15 mouse cellular contexts compared by ENCODE assay signal in the genomic region with DNA sequence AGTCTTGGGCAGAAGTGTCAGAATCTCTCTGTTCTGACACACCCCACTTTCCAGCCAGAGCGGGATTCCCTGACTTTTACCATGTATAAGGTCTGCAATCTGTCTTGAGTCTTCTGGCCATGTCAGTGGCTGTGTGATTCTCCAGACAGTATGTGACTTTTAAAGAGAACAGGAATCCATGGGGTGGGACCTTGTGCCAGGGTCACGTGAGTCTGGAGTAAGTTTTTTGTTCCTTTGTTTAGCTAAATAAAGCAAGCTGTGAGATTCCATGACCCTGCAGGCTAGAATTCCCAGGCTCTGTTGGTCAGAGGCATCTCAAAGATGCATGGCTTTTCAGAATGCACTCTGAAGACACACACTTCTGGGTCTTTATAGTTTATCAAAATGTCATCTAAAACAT. TPM values are rescaled to one million over a fixed set of nuclear protein-coding genes. Genes with fewer than 3 reads are reported as not detected.
A peak's percentile ranks its signal among the peaks of the same experiment; 100 is the strongest.
DNase-seq lines count a peak whose midpoint lies in the region; ATAC-seq and TF ChIP-seq lines count a peak whose summit lies in the region.
"Had no signal": no experiment of that assay in that cellular context is flagged by ENCODE, and none has a peak within 500 bp of the region (broad histone marks: within the 10 kb centered on the region; RNA-seq: fewer than 3 reads in every experiment).

No protein-coding gene starts in this region.

- no peak for TF ChIP-seq CTCF in midbrain, postnatal 0 days (IDR thresholded peaks at IDR 0.05)

- peaks cover 62% of the 10 kb centered on the region for H3K4me1 ChIP-seq in forebrain, embryonic 10.5 days
- peaks cover 45% of the 10 kb centered on the region for H3K4me1 ChIP-seq in forebrain, embryonic 13.5 days
- H3K4me1 ChIP-seq in hindbrain, embryonic 11.5 days (replicated peaks; ENCODE audit: control insufficient read depth, insufficient read depth, low read length) = peaks cover 7% of the 10 kb centered on the region; the same call in 1 of the 2 replicates
- peaks cover 27% of the 10 kb centered on the region for H3K4me1 ChIP-seq in hindbrain, embryonic 13.5 days (replicated peaks)
- peaks cover 62% of the 10 kb centered on the region for H3K4me1 ChIP-seq in midbrain, embryonic 10.5 days
- H3K4me1 ChIP-seq in midbrain, postnatal 0 days (ENCODE audit: insufficient read depth, low read length) = no peaks in the 10 kb centered on the region
- H3K4me1 ChIP-seq in stomach, embryonic 16.5 days (ENCODE audit: control insufficient read depth, insufficient read depth, low read length) = peaks cover 36% of the 10 kb centered on the region

- H3K4me3 ChIP-seq in forebrain, embryonic 10.5 days = no peak overlapping the region
- H3K4me3 ChIP-seq in forebrain, embryonic 13.5 days = no peak overlapping the region
- no peak overlapping the region for H3K4me3 ChIP-seq in hindbrain, embryonic 11.5 days (ENCODE audit: low read depth, low read length)
- no peak overlapping the region for H3K4me3 ChIP-seq in hindbrain, embryonic 13.5 days
- no peak overlapping the region for H3K4me3 ChIP-seq in midbrain, embryonic 10.5 days
- H3K4me3 ChIP-seq in midbrain, postnatal 0 days (ENCODE audit: low read depth, low read length) = no peak overlapping the region
- H3K4me3 ChIP-seq in stomach, embryonic 16.5 days (replicated peaks; ENCODE audit: low read length) = no peak overlapping the region
- H3K4me3 ChIP-seq: forebrain, embryonic 12.5 days; midbrain, embryonic 13.5 days had no signal

- ATAC-seq in forebrain, embryonic 13.5 days = no peak
- no peak for ATAC-seq in hindbrain, embryonic 11.5 days (ENCODE audit: low FRiP score)
- no peak for ATAC-seq in hindbrain, embryonic 13.5 days (ENCODE audit: low FRiP score)
- no peak for ATAC-seq in midbrain, postnatal 0 days (ENCODE audit: low FRiP score)
- no peak for ATAC-seq in stomach, embryonic 16.5 days (ENCODE audit: insufficient read depth, low FRiP score)
- ATAC-seq: midbrain, embryonic 13.5 days had no signal

- 36% methylated on average over 2 of the region's 2 CpGs for WGBS in forebrain, embryonic 10.5 days
- WGBS in forebrain, embryonic 13.5 days = 40% methylated on average over 2 of the region's 2 CpGs
- whole genome bisulfite sequencing in hindbrain, embryonic 11.5 days = 7% methylated on average over 2 of the region's 2 CpGs
- 12% methylated on average over 2 of the region's 2 CpGs for WGBS in hindbrain, embryonic 13.5 days
- WGBS in midbrain, embryonic 10.5 days = 41% methylated on average over 2 of the region's 2 CpGs
- 45% methylated on average over 2 of the region's 2 CpGs for WGBS in midbrain, postnatal 0 days
- WGBS in stomach, embryonic 16.5 days = 28% methylated on average over 2 of the region's 2 CpGs

- no peaks in the 10 kb centered on the region for H3K9me3 ChIP-seq in forebrain, embryonic 10.5 days
- H3K9me3 ChIP-seq in forebrain, embryonic 13.5 days (replicated peaks) = no peaks in the 10 kb centered on the region
- no peaks in the 10 kb centered on the region for H3K9me3 ChIP-seq in hindbrain, embryonic 11.5 days (ENCODE audit: control insufficient read depth, low read length)
- no peaks in the 10 kb centered on the region for H3K9me3 ChIP-seq in hindbrain, embryonic 13.5 days
- no peaks in the 10 kb centered on the region for H3K9me3 ChIP-seq in midbrain, embryonic 10.5 days (replicated peaks)
- H3K9me3 ChIP-seq in midbrain, postnatal 0 days (ENCODE audit: low read length) = no peaks in the 10 kb centered on the region
- no peaks in the 10 kb centered on the region for H3K9me3 ChIP-seq in stomach, embryonic 16.5 days (replicated peaks; ENCODE audit: control insufficient read depth, low read length)
- H3K9me3 ChIP-seq: forebrain, embryonic 12.5 days; midbrain, embryonic 13.5 days had no signal

- no peak overlapping the region for H3K9ac ChIP-seq in forebrain, embryonic 13.5 days
- H3K9ac ChIP-seq in hindbrain, embryonic 11.5 days (ENCODE audit: low read depth, low read length) = no peak overlapping the region
- no peak overlapping the region for H3K9ac ChIP-seq in hindbrain, embryonic 13.5 days
- no peak overlapping the region for H3K9ac ChIP-seq in midbrain, postnatal 0 days (replicated peaks; ENCODE audit: low read length, poor library complexity, severe bottlenecking)
- H3K9ac ChIP-seq in stomach, embryonic 16.5 days (ENCODE audit: low read length) = 0 out of 2 replicates have a peak overlapping the region, but pooled peaks have one; percentile 2
- H3K9ac ChIP-seq: forebrain, embryonic 12.5 days; midbrain, embryonic 13.5 days had no signal

- no peaks in the 10 kb centered on the region for H3K27me3 ChIP-seq in forebrain, embryonic 10.5 days (ENCODE audit: poor library complexity, severe bottlenecking)
- H3K27me3 ChIP-seq in forebrain, embryonic 13.5 days = no peaks in the 10 kb centered on the region
- H3K27me3 ChIP-seq in hindbrain, embryonic 11.5 days (ENCODE audit: control insufficient read depth, insufficient read depth, low read length) = no peaks in the 10 kb centered on the region
- no peaks in the 10 kb centered on the region for H3K27me3 ChIP-seq in hindbrain, embryonic 13.5 days
- peaks cover 3% of the 10 kb centered on the region; the same call in 1 of the 2 replicates for H3K27me3 ChIP-seq in midbrain, embryonic 10.5 days (ENCODE audit: low read depth, poor library complexity, severe bottlenecking)
- no peaks in the 10 kb centered on the region for H3K27me3 ChIP-seq in midbrain, postnatal 0 days (ENCODE audit: insufficient read depth, low read length)
- H3K27me3 ChIP-seq in stomach, embryonic 16.5 days (ENCODE audit: control insufficient read depth, insufficient read depth, low read length) = no peaks in the 10 kb centered on the region
- H3K27me3 ChIP-seq: forebrain, embryonic 12.5 days had no signal

- peak overlapping the region; percentile 76 for H3K27ac ChIP-seq in forebrain, embryonic 10.5 days
- no peak overlapping the region for H3K27ac ChIP-seq in forebrain, embryonic 13.5 days
- 0 out of 2 replicates have a peak overlapping the region, but pooled peaks have one; percentile 34 for H3K27ac ChIP-seq in hindbrain, embryonic 11.5 days (ENCODE audit: low read depth, low read length)
- H3K27ac ChIP-seq in hindbrain, embryonic 13.5 days = no peak overlapping the region
- peak overlapping the region; percentile 73 for H3K27ac ChIP-seq in midbrain, embryonic 10.5 days (replicated peaks)
- H3K27ac ChIP-seq in midbrain, postnatal 0 days (ENCODE audit: low read depth, low read length) = no peak overlapping the region
- peak overlapping the region; percentile 48 for H3K27ac ChIP-seq in stomach, embryonic 16.5 days (ENCODE audit: low read length)
- H3K27ac ChIP-seq: forebrain, embryonic 12.5 days; midbrain, embryonic 13.5 days had no signal

- H3K4me2 ChIP-seq in forebrain, embryonic 13.5 days = no peak overlapping the region
- no peak overlapping the region for H3K4me2 ChIP-seq in hindbrain, embryonic 11.5 days (replicated peaks; ENCODE audit: low read depth, low read length)
- H3K4me2 ChIP-seq in hindbrain, embryonic 13.5 days = no peak overlapping the region
- no peak overlapping the region for H3K4me2 ChIP-seq in midbrain, postnatal 0 days (ENCODE audit: low read depth, low read length, poor library complexity, severe bottlenecking)
- no peak overlapping the region for H3K4me2 ChIP-seq in stomach, embryonic 16.5 days (ENCODE audit: low read depth, low read length)
- H3K4me2 ChIP-seq: forebrain, embryonic 12.5 days; liver, embryonic 11.5 days; midbrain, embryonic 13.5 days had no signal

- H3K36me3 ChIP-seq in forebrain, embryonic 10.5 days (replicated peaks) = no peaks in the 10 kb centered on the region
- no peaks in the 10 kb centered on the region for H3K36me3 ChIP-seq in forebrain, embryonic 13.5 days (ENCODE audit: poor library complexity, severe bottlenecking)
- no peaks in the 10 kb centered on the region for H3K36me3 ChIP-seq in hindbrain, embryonic 11.5 days (ENCODE audit: control insufficient read depth, insufficient read depth, low read length)
- no peaks in the 10 kb centered on the region for H3K36me3 ChIP-seq in hindbrain, embryonic 13.5 days
- no peaks in the 10 kb centered on the region for H3K36me3 ChIP-seq in midbrain, embryonic 10.5 days
- H3K36me3 ChIP-seq in midbrain, postnatal 0 days (ENCODE audit: insufficient read depth, low read length) = no peaks in the 10 kb centered on the region
- no peaks in the 10 kb centered on the region for H3K36me3 ChIP-seq in stomach, embryonic 16.5 days (ENCODE audit: control insufficient read depth, insufficient read depth, low read length)
- H3K36me3 ChIP-seq: forebrain, embryonic 12.5 days; midbrain, embryonic 13.5 days had no signal

- DNase-seq in forebrain, embryonic 10.5 days (ENCODE audit: extremely low spot score, low spot score) = no peak
- DNase-seq in hindbrain, embryonic 11.5 days (ENCODE audit: low spot score) = peak; percentile 19
- no peak for DNase-seq in midbrain, embryonic 10.5 days (ENCODE audit: low spot score)
- no peak for DNase-seq in midbrain, postnatal 0 days (ENCODE audit: low spot score)
- DNase-seq in retina, embryonic 14.5 days (ENCODE audit: low spot score) = no peak
- DNase-seq: adrenal gland, postnatal 25 days; cerebellum, postnatal 14 days; layer of hippocampus, adult 9-11 months; spleen, adult 18-20 months had no signal

RNA-seq across cellular contexts. Expression of a gene that starts 16.7 kb away (rescaled TPM):
- polyA plus RNA-seq in forebrain, embryonic 10.5 days (2016; fragmentation: Nextera tagmentation; extraction: Ambion mirVana) = 103 and 116 TPM in 2 replicates
- 113 and 117 TPM in 2 replicates for polyA plus RNA-seq in forebrain, embryonic 13.5 days (2015; fragmentation: Nextera tagmentation; extraction: Ambion mirVana)
- polyA plus RNA-seq in hindbrain, embryonic 11.5 days (2014; fragmentation: Nextera tagmentation; extraction: Ambion mirVana) = 73.8 and 91.1 TPM in 2 replicates
- polyA plus RNA-seq in hindbrain, embryonic 13.5 days (2015; fragmentation: Nextera tagmentation; extraction: Ambion mirVana) = 53.9 and 94.4 TPM in 2 replicates
- polyA plus RNA-seq in midbrain, embryonic 10.5 days (2016; fragmentation: Nextera tagmentation; extraction: Ambion mirVana) = 54.9 and 56.7 TPM in 2 replicates
- total RNA-seq in midbrain, postnatal 0 days (2014; rRNA removed) = 19.5 and 33.8 TPM in 2 replicates
- polyA plus RNA-seq in midbrain, postnatal 0 days (2015; fragmentation: Nextera tagmentation; extraction: Ambion mirVana) = 27.3 and 28.5 TPM in 2 replicates
- polyA plus RNA-seq in stomach, embryonic 16.5 days (2015; fragmentation: Nextera tagmentation; extraction: Ambion mirVana) = 266 and 335 TPM in 2 replicates

Comparison
In these comparisons a context has a peak if more than half of its experiments do, and no peak if none do; other contexts are left out.
1. H3K27ac ChIP-seq: peak in forebrain, embryonic 10.5 days (single experiment), hindbrain, embryonic 11.5 days (single experiment), midbrain, embryonic 10.5 days (single experiment) and stomach, embryonic 16.5 days (single experiment); none in forebrain, embryonic 13.5 days (single experiment), hindbrain, embryonic 13.5 days (single experiment) and midbrain, postnatal 0 days (single experiment).